Mouse (Mus musculus) stomach, postnatal 0 days (tissue): Measurements from ENCODE around the gene Ost4.

ENCODE experiments used
- CTCF ChIP-seq: IDR thresholded peaks from 2 replicates; pipeline ENCODE4 v1.5.1; 2016; ENCODE audit warnings: antibody characterized with exemption, low read depth, mild to moderate bottlenecking, moderate library complexity
- EP300 ChIP-seq: optimal IDR thresholded peaks from 2 replicates; pipeline ENCODE3; 2016; ENCODE audit warnings: antibody characterized with exemption

- TF ChIP-seq CTCF = no peak
- TF ChIP-seq EP300 = no peak
Observed at GRCm38 (mm10) chr5:30889088-30889754, 18.4 kb downstream of the Ost4 start.
